Mouse (Mus musculus) layer of hippocampus, adult 9-10 months (tissue): ENCODE measurements around the gene Tmem86b.
"Not testable (repeated sequence)": the region's sequence is repeated elsewhere in the genome, so short reads cannot be mapped to it uniquely, and the experiment has no call there.

Experiments
- DNase-seq: peaks from one replicate; pipeline ENCODE4 v3.0.0; 2022; ENCODE audit warnings: low spot score

Gene Tmem86b

GRCm38 (mm10) chr7:4647992-4648391 lies 16.8 kb upstream of the Tmem86b start:
- DNase-seq, result no peak

- no peak for DNase-seq
Measured at GRCm38 (mm10) chr7:4647291-4647690, 16.1 kb upstream of the Tmem86b start.

- DNase-seq, result no peak
Measured at GRCm38 (mm10) chr7:4646806-4647205, 15.6 kb upstream of the Tmem86b start.

- DNase-seq, result no peak
Measured at GRCm38 (mm10) chr7:4643225-4643624, 12.0 kb upstream of the Tmem86b start.

- DNase-seq, result no peak
Measured at GRCm38 (mm10) chr7:4641956-4642355, 10.7 kb upstream of the Tmem86b start.

GRCm38 (mm10) chr7:4641155-4641554 lies 9.9 kb upstream of the Tmem86b start:
- no peak for DNase-seq

GRCm38 (mm10) chr7:4636179-4636578 lies 5.0 kb upstream of the Tmem86b start:
- no peak for DNase-seq

GRCm38 (mm10) chr7:4630198-4630597 lies 1.0 kb downstream of the Tmem86b start:
- DNase-seq, result no peak

GRCm38 (mm10) chr7:4629586-4629985 lies 1.6 kb downstream of the Tmem86b start:
- no peak for DNase-seq

GRCm38 (mm10) chr7:4625928-4626327 lies 5.3 kb downstream of the Tmem86b start:
- DNase-seq, result no peak

- no peak for DNase-seq
Measured at GRCm38 (mm10) chr7:4624343-4624742, 6.9 kb downstream of the Tmem86b start.

- DNase-seq, result no peak
Measured at GRCm38 (mm10) chr7:4623544-4624189, 7.6 kb downstream of the Tmem86b start.

GRCm38 (mm10) chr7:4619979-4620378 lies 11.2 kb downstream of the Tmem86b start:
- DNase-seq, result no peak

GRCm38 (mm10) chr7:4613740-4614403 lies 17.4 kb downstream of the Tmem86b start:
- DNase-seq, result no peak

- no peak for DNase-seq
Measured at GRCm38 (mm10) chr7:4612956-4613355, 18.3 kb downstream of the Tmem86b start.

- DNase-seq, result no peak
Measured at GRCm38 (mm10) chr7:4612386-4612785, 18.8 kb downstream of the Tmem86b start.

GRCm38 (mm10) chr7:4611921-4612341 lies 19.3 kb downstream of the Tmem86b start:
- DNase-seq, result no peak

- DNase-seq, result no peak
Measured at GRCm38 (mm10) chr7:4611511-4611910, 19.7 kb downstream of the Tmem86b start.

GRCm38 (mm10) chr7:4608002-4608401 lies 23.2 kb downstream of the Tmem86b start:
- DNase-seq, result no peak

- no peak for DNase-seq
Measured at GRCm38 (mm10) chr7:4603873-4604272, 27.3 kb downstream of the Tmem86b start, which contains the start of gene Ptprh. Ptprh (minus strand) TSS chr7:4604041.

GRCm38 (mm10) chr7:4602969-4603368 lies 28.3 kb downstream of the Tmem86b start:
- DNase-seq, result no peak

GRCm38 (mm10) chr7:4597046-4597445 lies 34.2 kb downstream of the Tmem86b start:
- not testable (repeated sequence) for DNase-seq

GRCm38 (mm10) chr7:4581481-4581880 lies 49.7 kb downstream of the Tmem86b start:
- not testable (repeated sequence) for DNase-seq
